Mouse (Mus musculus): ENCODE results near the gene Cubn.

The Cubn gene

GRCm38 (mm10) chr2:13484566-13484965 lies 7.0 kb downstream of the Cubn start:
- DNase-seq (ENCODE audit: inconsistent ontology term), result no peak

GRCm38 (mm10) chr2:13480744-13481143 lies 10.9 kb downstream of the Cubn start:
- DNase-seq (ENCODE audit: inconsistent ontology term), result no peak

- no peak for DNase-seq (ENCODE audit: inconsistent ontology term)
These were observed 12.4 kb downstream of the Cubn start for GRCm38 (mm10) chr2:13479165-13479564.

- no peak for DNase-seq (ENCODE audit: inconsistent ontology term)
These were observed 21.5 kb downstream of the Cubn start for GRCm38 (mm10) chr2:13470108-13470507.

GRCm38 (mm10) chr2:13469641-13470040 lies 22.0 kb downstream of the Cubn start:
- DNase-seq (ENCODE audit: inconsistent ontology term), result no peak

GRCm38 (mm10) chr2:13466685-13467084 lies 24.9 kb downstream of the Cubn start:
- no peak for DNase-seq (ENCODE audit: inconsistent ontology term)

GRCm38 (mm10) chr2:13458088-13458487 lies 33.5 kb downstream of the Cubn start:
- DNase-seq (ENCODE audit: inconsistent ontology term), result no peak

- DNase-seq (ENCODE audit: inconsistent ontology term), result peak; percentile 82
These were observed 34.8 kb downstream of the Cubn start for GRCm38 (mm10) chr2:13456821-13457220.

GRCm38 (mm10) chr2:13451495-13452491 lies 39.8 kb downstream of the Cubn start:
- DNase-seq (ENCODE audit: inconsistent ontology term), result peak; percentile 50

- DNase-seq (ENCODE audit: inconsistent ontology term), result peak; percentile 90
These were observed 40.7 kb downstream of the Cubn start for GRCm38 (mm10) chr2:13450895-13451294.

- DNase-seq (ENCODE audit: inconsistent ontology term), result no peak
These were observed 41.1 kb downstream of the Cubn start for GRCm38 (mm10) chr2:13450470-13450869.

- no peak for DNase-seq (ENCODE audit: inconsistent ontology term)
These were observed 46.5 kb downstream of the Cubn start for GRCm38 (mm10) chr2:13445156-13445555.

- no peak for DNase-seq (ENCODE audit: inconsistent ontology term)
These were observed 52.6 kb downstream of the Cubn start for GRCm38 (mm10) chr2:13438983-13439382.

- no peak for DNase-seq (ENCODE audit: inconsistent ontology term)
These were observed 53.3 kb downstream of the Cubn start for GRCm38 (mm10) chr2:13438275-13438845.

- DNase-seq (ENCODE audit: inconsistent ontology term), result no peak
These were observed 59.6 kb downstream of the Cubn start for GRCm38 (mm10) chr2:13432002-13432401.

GRCm38 (mm10) chr2:13421974-13422760 lies 69.4 kb downstream of the Cubn start:
- no peak for DNase-seq (ENCODE audit: inconsistent ontology term)

GRCm38 (mm10) chr2:13416765-13417524 lies 74.7 kb downstream of the Cubn start:
- no peak for DNase-seq (ENCODE audit: inconsistent ontology term)

GRCm38 (mm10) chr2:13413520-13414178 lies 78.0 kb downstream of the Cubn start:
- DNase-seq (ENCODE audit: inconsistent ontology term), result peak; percentile 90

GRCm38 (mm10) chr2:13410660-13411059 lies 81.0 kb downstream of the Cubn start:
- peak; percentile 61 for DNase-seq (ENCODE audit: inconsistent ontology term)

GRCm38 (mm10) chr2:13409767-13410519 lies 81.7 kb downstream of the Cubn start:
- peak; percentile 95 for DNase-seq (ENCODE audit: inconsistent ontology term)
